Mouse (Mus musculus): ENCODE data around the gene Dstn.

- TF ChIP-seq POLR2A (IDR thresholded peaks at IDR 0.05; ENCODE audit: low read depth, low read length) = no peak
- no peak for TF ChIP-seq CTCF (IDR thresholded peaks at IDR 0.05; ENCODE audit: borderline replicate concordance, insufficient read depth, low read length)
Measured at GRCm38 (mm10) chr2:143948416-143948815, 33.3 kb downstream of the Dstn start.
